Mouse (Mus musculus) hindbrain, embryonic 10.5 days (tissue): ENCODE data around the gene Plpp7. TPM values are rescaled to one million over a fixed set of nuclear protein-coding genes. Genes with fewer than 3 reads are reported as not detected.

Experiments
- DNase-seq: peaks from one replicate; pipeline ENCODE4 v3.0.0-alpha.2; 2017; ENCODE audit warnings: low spot score
- H3K27ac ChIP-seq: fragments of 300-500 bp; sonication (generic); 2 replicates; pipeline ENCODE4 v1.5.1; 2016; ENCODE audit warnings: mild to moderate bottlenecking, moderate library complexity
- H3K27me3 ChIP-seq: fragments of 300-500 bp; sonication (generic); 2 replicates; pipeline ENCODE4 v1.6.1; 2016; ENCODE audit warnings: mild to moderate bottlenecking; ENCODE audit not compliant: poor library complexity, insufficient read depth, severe bottlenecking
- H3K36me3 ChIP-seq: fragments of 300-500 bp; sonication (generic); 2 replicates; pipeline ENCODE4 v1.6.1; 2016; ENCODE audit warnings: mild to moderate bottlenecking, moderate library complexity
- H3K4me1 ChIP-seq: fragments of 300-500 bp; sonication (generic); replicated peaks from 2 replicates; pipeline ENCODE4 v1.6.1; 2016; ENCODE audit warnings: mild to moderate bottlenecking
- H3K4me3 ChIP-seq: fragments of 300-500 bp; sonication (generic); 2 replicates; pipeline ENCODE4 v1.5.1; 2016; ENCODE audit warnings: mild to moderate bottlenecking, moderate library complexity
- H3K9me3 ChIP-seq: fragments of 300-500 bp; sonication (generic); 2 replicates; pipeline ENCODE4 v1.6.1; 2016; ENCODE audit warnings: mild to moderate bottlenecking, moderate library complexity
- WGBS: fragments of 180-500 bp; shearing (Covaris S2); methylation state at CpG from one replicate; pipeline ENCODE4 v1.1.7; 2016; 5-methylcytosine and 5-hydroxymethylcytosine counted together
- polyA plus RNA-seq: library from polyadenylated mRNA; unstranded; fragments of >200 nt; fragmentation: Nextera tagmentation; extraction: Ambion mirVana; gene quantifications from 2 replicates; pipeline ENCODE4 v1.2.1, GENCODE M21; 2016

Plpp7 gene
- polyA plus RNA-seq, 1 experiment from 2014 or later, result 7.9 TPM

DNA sequence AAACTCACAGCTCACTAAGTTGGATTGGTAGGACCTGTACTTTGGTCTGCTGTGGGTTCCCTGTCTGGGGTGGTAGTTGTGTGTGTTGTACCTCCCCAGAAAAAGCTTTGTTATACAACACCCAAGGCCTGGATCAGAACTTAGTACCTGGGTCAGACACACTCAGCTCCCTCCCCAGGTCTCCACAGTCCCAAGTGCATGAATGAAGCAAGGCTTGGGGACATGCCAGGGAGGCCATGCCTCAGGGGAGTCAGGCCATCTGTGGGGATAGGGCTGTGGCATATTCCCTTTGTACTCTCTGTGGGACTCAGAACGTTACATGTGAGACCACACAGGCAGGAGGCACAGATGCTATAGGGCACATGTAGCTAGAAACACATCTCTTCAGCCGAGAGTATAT, 5.2 kb upstream of the Plpp7 start:
- Histone ChIP-seq H3K36me3 (no peaks in the 10 kb centered on the region), H3K4me3 (no peak overlapping the region), H3K4me1 (peaks cover 23% of the 10 kb centered on the region), H3K27me3 (peaks cover 58% of the 10 kb centered on the region), H3K9me3 (no peaks in the 10 kb centered on the region; the same call in 1 of the 2 replicates), H3K27ac (no peak overlapping the region)
- DNase-seq, result no peak
- 69% methylated on average over 2 of the region's 2 CpGs for WGBS

DNA sequence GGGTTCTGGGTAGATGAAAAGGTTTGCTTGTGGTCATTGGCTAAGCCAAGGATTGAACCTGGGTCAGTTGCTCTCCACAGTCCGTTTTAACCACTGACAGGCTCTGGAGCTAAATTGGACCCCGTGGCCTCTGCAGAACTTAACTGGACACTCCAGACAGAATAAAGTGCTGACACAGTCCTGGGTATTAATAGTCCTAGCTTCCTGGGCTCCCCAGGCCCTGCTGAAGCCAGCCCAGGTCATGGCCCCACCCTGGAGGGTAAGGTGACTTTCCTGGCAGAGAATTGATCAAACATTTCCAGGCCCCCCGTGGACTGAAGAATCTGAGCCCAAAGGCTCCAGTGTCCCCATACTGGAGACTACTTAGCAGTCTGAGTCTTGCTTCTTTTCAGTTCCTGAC, 3.4 kb upstream of the Plpp7 start:
- 68% methylated on average over 3 of the region's 3 CpGs for WGBS
- no peak for DNase-seq

DNA sequence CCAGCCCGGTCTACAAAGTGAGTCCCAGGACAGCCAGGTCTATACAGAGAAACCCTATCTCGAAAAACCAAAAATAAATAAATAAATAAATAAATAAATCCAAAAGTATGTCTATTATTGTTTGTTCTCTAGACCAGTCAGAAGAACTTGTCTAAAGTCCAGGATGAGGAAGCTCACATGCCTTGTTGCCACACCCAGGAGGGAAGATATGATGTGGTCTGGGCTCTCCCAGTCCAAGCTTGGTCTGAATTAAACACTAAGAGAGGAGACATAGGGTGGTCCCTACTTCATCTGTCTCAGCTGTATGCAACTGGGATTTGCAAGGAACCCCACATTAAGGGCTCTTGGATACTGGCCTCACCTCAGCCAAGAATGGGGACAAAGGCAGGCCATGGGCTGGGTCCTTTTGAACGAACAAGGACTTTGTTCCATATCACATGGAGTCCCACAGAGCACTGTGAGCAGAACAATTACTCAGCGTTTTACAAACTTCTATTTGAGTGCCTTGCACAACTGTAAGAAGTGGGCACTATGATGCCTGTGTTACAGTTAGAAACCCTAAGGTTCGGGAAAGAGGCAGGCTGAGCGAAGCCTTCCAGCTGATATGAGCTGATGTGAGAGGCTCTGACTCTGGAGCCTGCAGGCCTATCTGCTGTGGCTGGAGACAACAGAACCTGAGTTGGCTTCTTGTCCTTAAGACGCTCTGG, 1.2 kb upstream of the Plpp7 start:
- H3K4me3 ChIP-seq, result no peak overlapping the region
- no peaks in the 10 kb centered on the region for H3K36me3 ChIP-seq
- H3K27me3 ChIP-seq, result peaks cover 18% of the 10 kb centered on the region
- H3K9me3 ChIP-seq, result no peaks in the 10 kb centered on the region
- H3K27ac ChIP-seq, result 0 out of 2 replicates have a peak overlapping the region, but pooled peaks have one; percentile 9
- WGBS, result 84% methylated on average over 7 of the region's 7 CpGs
- no peak for DNase-seq
- H3K4me1 ChIP-seq, result peaks cover 24% of the 10 kb centered on the region

More for the DNA sequence above, 3.4 kb upstream of the Plpp7 start:
- H3K27ac ChIP-seq, result no peak overlapping the region
- H3K36me3 ChIP-seq, result no peaks in the 10 kb centered on the region
- H3K27me3 ChIP-seq, result peaks cover 40% of the 10 kb centered on the region
- H3K4me3 ChIP-seq, result no peak overlapping the region
- H3K9me3 ChIP-seq, result no peaks in the 10 kb centered on the region; the same call in 1 of the 2 replicates
- peaks cover 36% of the 10 kb centered on the region for H3K4me1 ChIP-seq

DNA sequence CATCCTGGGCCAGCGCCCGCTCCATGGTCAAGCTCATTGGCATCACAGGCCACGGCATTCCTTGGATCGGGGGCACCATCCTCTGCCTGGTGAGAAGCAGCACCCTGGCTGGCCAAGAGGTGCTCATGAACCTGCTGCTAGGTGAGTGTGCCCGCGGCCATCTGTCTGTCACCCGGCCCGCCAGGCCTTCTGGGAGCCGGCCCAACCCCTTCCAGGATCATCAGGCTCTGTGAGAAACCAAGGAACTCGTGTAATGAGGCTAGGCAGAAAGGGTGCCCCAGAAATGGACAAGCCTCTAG, 743 bp downstream of the Plpp7 start:
- DNase-seq, result no peak
- H3K27ac ChIP-seq, result peak overlapping the region; percentile 89
- peaks cover 3% of the 10 kb centered on the region; the same call in 1 of the 2 replicates for H3K9me3 ChIP-seq

DNA sequence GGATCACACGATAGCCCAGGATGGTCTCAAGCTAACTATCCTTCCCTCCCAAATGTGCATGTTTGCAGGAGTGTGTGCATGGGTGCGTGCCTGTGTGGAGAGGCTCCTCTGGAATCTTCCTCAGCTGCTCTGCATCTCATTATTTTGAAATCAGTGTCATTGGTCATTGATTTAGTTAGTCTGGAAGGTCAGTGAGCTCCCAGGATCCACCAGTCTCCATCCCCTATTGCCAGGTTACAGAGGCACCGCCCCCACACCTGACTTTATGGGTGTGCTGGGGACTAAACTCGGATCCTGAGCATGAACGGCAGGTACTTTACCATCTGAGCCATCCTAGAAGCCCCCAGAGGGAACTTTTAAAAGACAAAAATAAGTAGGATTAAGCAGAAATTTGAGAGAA, 7.6 kb downstream of the Plpp7 start:
- DNase-seq, result no peak
- Histone ChIP-seq H3K4me3 (peak overlapping the region; percentile 36), H3K27me3 (no peaks in the 10 kb centered on the region), H3K27ac (peak overlapping the region; percentile 62), H3K9me3 (peaks cover 3% of the 10 kb centered on the region; the same call in 1 of the 2 replicates), H3K4me1 (peaks cover 36% of the 10 kb centered on the region), H3K36me3 (peaks cover 5% of the 10 kb centered on the region; the same call in 1 of the 2 replicates)
- WGBS, result 61% methylated on average over 5 of the region's 5 CpGs

More for the DNA sequence above, 743 bp downstream of the Plpp7 start:
- H3K36me3 ChIP-seq, result peaks cover 5% of the 10 kb centered on the region; the same call in 1 of the 2 replicates
- H3K4me3 ChIP-seq, result peak overlapping the region; percentile 44
- 87% methylated on average over 10 of the region's 10 CpGs for WGBS
- H3K4me1 ChIP-seq, result peaks cover 24% of the 10 kb centered on the region
- no peaks in the 10 kb centered on the region for H3K27me3 ChIP-seq

DNA sequence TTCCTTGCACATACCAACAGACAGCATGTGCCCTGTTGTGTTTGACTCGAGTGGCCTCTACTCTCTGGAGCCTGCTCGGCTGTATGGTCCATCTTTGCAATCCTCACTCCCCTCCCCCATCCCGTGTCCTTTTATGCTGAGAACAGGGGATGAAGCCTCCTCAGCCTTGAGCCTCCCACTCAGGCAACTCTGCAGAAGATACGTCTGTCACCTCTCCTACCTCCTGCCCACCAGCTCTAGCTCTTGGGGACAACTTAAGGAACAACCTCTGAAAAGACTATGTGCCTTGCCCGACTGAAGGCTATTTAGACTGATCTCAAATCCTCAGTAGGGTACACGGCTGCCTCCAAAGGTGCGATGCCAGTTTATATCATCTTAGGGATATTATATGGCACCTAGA, 8.2 kb downstream of the Plpp7 start:
- peak overlapping the region; percentile 62; the same call in 1 of the 2 replicates for H3K27ac ChIP-seq
- no peaks in the 10 kb centered on the region for H3K27me3 ChIP-seq
- H3K36me3 ChIP-seq, result peaks cover 7% of the 10 kb centered on the region
- no peak for DNase-seq
- peak overlapping the region; percentile 36 for H3K4me3 ChIP-seq
- H3K9me3 ChIP-seq, result peaks cover 3% of the 10 kb centered on the region; the same call in 1 of the 2 replicates
- 79% methylated on average over 7 of the region's 7 CpGs for WGBS
- H3K4me1 ChIP-seq, result peaks cover 36% of the 10 kb centered on the region

DNA sequence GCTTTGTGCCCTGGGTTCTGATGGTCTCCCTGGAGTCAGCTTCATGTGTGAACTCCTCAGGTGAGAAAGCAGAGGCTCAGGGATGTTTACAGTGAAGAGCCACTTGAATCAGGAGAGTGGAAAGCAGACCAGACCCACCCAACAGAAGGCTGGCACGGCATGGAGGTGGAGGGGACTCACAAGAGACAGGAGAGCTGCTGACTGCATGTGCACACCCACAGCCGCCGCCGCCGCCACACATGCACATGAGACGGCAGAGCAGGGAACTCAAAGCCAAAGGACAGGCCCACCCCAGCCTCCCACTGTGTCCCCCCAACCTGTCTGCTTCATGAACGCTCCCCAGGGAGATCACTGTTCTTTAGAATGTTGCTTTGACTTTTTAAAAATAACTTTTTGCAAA, 8.8 kb downstream of the Plpp7 start:
- no peak for DNase-seq
- Histone ChIP-seq H3K9me3 (peaks cover 3% of the 10 kb centered on the region; the same call in 1 of the 2 replicates), H3K4me3 (no peak overlapping the region), H3K27me3 (no peaks in the 10 kb centered on the region), H3K4me1 (peaks cover 36% of the 10 kb centered on the region), H3K36me3 (peaks cover 7% of the 10 kb centered on the region), H3K27ac (peak overlapping the region; percentile 41)
- WGBS, result 86% methylated on average over 7 of the region's 7 CpGs

DNA sequence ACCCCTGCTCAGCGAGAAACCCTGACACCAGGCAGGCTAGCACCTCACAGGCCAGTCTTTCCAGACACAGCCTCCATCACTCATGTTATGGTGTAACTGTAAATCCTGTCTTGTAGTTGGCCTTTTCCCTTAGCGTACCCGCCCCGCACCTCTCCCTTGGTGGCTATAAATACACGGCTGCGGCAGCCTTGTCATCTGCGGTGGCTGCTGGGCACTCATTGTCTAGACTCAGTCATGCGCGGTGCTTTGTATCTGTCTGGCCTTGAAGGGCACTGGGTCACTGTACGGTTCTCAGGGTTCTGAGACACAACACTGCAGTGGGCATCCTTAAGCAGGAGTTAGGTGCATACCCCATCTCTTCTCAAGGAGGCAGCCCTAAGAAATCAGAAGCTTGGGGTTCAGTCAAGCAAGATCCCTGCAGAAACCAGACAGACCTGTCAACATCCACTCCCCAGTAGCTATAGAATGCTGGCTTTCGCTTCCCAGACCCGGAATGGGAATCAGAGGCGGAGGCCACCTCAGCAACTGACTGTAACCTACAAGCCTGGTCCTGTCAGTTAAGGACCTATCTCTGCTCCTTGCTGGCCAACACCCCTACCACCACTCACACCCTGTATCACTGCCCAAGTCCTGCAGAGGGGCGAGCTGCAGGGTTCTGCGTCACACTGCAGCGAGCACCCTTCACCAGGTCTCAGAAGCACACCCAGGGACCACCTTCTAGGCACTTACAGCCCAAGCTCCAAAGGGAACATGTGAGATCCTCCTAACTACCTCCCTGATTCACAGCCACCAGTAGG, 10.0 kb downstream of the Plpp7 start:
- peak; percentile 31 for DNase-seq
- WGBS, result 64% methylated on average over 16 of the region's 16 CpGs
- no peaks in the 10 kb centered on the region for H3K27me3 ChIP-seq
- H3K36me3 ChIP-seq, result peaks cover 7% of the 10 kb centered on the region
- H3K4me3 ChIP-seq, result no peak overlapping the region
- peaks cover 36% of the 10 kb centered on the region for H3K4me1 ChIP-seq
- peaks cover 3% of the 10 kb centered on the region; the same call in 1 of the 2 replicates for H3K9me3 ChIP-seq
- peak overlapping the region; percentile 71 for H3K27ac ChIP-seq

DNA sequence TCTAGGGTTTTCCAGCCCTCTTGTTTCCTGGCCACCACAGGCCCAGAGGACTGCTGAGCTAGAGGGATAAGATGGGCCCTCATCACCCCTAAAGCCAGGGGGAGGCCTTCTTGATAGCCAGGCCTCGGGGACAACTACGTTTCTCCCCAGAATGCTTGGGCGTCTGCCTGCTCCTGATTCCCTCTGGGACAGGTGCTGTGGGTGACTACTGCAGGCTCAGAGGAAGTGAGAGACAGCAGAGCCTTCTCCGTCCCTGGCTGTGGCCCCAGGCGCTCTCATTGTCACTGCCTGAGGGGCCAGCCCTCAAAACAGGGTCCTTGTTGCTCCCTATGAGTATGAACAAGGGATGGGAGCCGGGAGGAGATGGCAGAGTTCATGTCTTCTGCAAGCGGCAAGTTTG, 10.6 kb downstream of the Plpp7 start:
- H3K4me3 ChIP-seq, result no peak overlapping the region
- H3K4me1 ChIP-seq, result peaks cover 42% of the 10 kb centered on the region
- whole genome bisulfite sequencing, result 85% methylated on average over 7 of the region's 7 CpGs
- DNase-seq, result no peak
- H3K27me3 ChIP-seq, result no peaks in the 10 kb centered on the region
- peaks cover 3% of the 10 kb centered on the region; the same call in 1 of the 2 replicates for H3K36me3 ChIP-seq
- peak overlapping the region; percentile 71 for H3K27ac ChIP-seq
- no peaks in the 10 kb centered on the region for H3K9me3 ChIP-seq

DNA sequence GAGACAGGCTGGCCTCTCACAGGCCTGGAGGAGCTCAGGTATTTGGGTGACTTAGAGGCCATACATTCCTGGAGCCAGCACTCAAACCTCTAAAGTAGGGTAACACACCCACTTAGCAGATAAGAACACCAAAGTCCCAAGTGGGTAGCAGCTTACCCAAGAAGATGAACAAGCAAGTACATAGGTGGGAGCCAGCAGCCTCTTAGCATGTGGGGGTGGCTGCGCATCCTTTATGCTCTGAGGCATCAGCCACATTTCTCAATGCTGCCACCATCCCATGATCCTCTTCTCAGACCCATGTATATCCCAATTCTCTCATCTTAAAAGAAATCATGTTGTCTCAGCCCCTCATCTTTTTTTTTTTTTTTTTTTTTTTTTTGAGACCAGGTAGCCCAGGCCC, 15.9 kb downstream of the Plpp7 start:
- H3K4me1 ChIP-seq, result peaks cover 9% of the 10 kb centered on the region

DNA sequence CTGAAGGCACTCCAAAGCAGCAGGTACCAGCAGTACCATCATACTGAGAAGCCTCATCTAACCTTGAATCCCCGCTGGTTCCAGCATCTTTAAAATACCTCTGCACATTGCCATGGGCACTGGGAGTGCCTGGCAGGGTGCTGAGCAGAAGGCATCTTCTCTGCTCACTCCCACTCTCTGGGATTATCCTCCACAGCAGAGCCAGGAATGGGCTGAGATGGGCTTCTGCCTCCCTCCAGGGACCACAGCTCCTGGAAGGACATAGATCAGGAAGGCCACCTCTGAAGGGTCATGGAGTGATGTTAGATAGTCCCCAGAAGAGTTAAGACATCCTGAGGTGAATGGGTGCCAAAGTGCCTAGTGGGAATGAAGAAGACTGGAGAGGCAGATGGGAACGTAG, 17.2 kb downstream of the Plpp7 start:
- Histone ChIP-seq H3K36me3 (peaks cover 3% of the 10 kb centered on the region; the same call in 1 of the 2 replicates), H3K9me3 (0 out of 2 replicates have a peak, but pooled peaks cover 6% of the 10 kb centered on the region), H3K27ac (no peak overlapping the region), H3K27me3 (no peaks in the 10 kb centered on the region), H3K4me3 (no peak overlapping the region), H3K4me1 (peaks cover 8% of the 10 kb centered on the region)
- DNase-seq, result no peak
- 70% methylated on average over 2 of the region's 2 CpGs for WGBS

More for the DNA sequence above, 15.9 kb downstream of the Plpp7 start:
- H3K27ac ChIP-seq, result no peak overlapping the region
- peaks cover 3% of the 10 kb centered on the region; the same call in 1 of the 2 replicates for H3K36me3 ChIP-seq
- DNase-seq, result no peak
- 91% methylated on average over 1 of the region's 1 CpGs for WGBS
- no peaks in the 10 kb centered on the region for H3K27me3 ChIP-seq
- no peak overlapping the region for H3K4me3 ChIP-seq
- 0 out of 2 replicates have a peak, but pooled peaks cover under 1% of the 10 kb centered on the region for H3K9me3 ChIP-seq

DNA sequence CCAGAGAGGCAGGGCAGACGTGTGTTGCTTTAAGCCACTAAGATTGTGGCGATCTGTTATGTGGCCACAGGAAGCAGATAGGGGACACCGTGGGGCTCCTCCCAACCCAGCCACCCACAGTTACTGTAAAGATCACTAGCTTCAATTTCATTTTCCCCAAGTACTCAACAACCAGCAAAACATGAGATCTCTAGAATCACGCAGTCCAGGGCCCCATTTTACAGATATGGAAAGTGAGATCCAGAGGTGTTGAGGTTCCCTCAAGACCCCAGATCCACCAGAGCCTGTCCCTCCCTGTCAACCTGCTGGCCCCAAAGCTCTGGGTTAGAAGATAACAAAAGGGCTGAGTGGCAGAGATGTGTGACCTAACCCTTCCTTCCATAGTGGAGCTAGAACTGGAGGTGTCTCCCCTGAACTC, 20.5 kb downstream of the Plpp7 start:
- Histone ChIP-seq H3K27me3 (no peaks in the 10 kb centered on the region), H3K4me3 (no peak overlapping the region), H3K4me1 (peaks cover 6% of the 10 kb centered on the region), H3K36me3 (no peaks in the 10 kb centered on the region), H3K27ac (no peak overlapping the region), H3K9me3 (0 out of 2 replicates have a peak, but pooled peaks cover 6% of the 10 kb centered on the region)
- DNase-seq, result no peak
- WGBS, result 91% methylated on average over 4 of the region's 4 CpGs
